Mouse (Mus musculus) megakaryocyte-erythroid progenitor cell, adult 5-6 weeks (primary cell): ENCODE measurements around the gene Gm49601. TPM values are rescaled to one million over a fixed set of nuclear protein-coding genes. Genes with fewer than 3 reads are reported as not detected.

ENCODE experiments used
- ATAC-seq: replicated peaks from 2 replicates; pipeline ENCODE4 v1.8.0; 2016; ENCODE audit warnings: mild to moderate bottlenecking, inconsistent platforms; ENCODE audit not compliant: severe bottlenecking, poor library complexity, low FRiP score, low TSS enrichment
- total RNA-seq, 2 experiments: library from RNA; stranded (forward) in 1 of 2; stranded (reverse) in 1 of 2; fragments of 200-1000, 215-1000 nt in 1 of 2; fragments of >200 nt in 1 of 2; fragmentation: Nextera tagmentation in 1 of 2; gene quantifications; 2 replicates each; pipeline ENCODE4 v1.2.3; 2014 to 2017

Gene Gm49601
- total RNA-seq, 2 experiments from 2014 or later: not detected

DNA sequence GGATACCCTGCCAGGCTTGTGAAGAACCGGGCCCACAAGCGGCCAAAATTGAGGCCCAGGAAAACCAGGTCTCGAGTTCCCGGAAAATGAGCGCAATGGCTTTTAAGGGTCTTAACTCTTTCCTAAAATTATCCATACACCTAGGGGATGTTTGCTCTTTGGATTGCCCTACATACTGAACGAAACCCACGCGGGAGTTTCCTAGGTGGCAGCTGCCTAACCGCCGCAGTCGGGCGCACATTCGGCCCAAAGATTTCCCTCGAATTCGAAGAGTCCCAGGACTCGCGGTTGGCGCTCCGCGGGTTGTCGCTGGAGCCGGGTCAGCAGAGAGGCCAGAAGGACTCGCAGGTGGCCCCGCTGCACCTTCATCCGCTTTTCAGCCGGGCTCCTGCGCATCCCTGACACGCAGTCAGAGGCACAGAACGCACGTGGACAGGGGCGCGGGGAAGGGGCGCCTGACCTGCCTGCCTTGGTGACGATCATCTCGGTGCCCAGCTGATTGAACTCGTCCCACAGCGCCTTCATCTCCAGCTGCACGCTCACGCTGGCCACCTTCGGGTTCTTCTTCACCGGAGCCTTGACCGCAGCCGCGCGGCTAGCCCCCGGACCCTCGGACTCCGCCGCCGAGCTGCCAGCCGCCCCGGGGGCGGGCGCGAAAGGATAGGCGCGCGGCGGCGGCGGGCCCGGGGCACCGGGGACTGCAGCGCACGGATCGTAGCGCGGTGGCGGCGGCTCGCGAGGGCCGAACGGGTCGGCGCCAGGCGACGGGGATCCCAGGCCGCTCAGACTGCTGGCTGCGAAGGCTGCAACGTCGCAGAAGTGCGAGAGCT lies 39.9 kb downstream of the Gm49601 start:
- no peak for ATAC-seq

- no peak for ATAC-seq
Measured at GRCm38 (mm10) chr16:18585676-18586075, 40.6 kb downstream of the Gm49601 start.

GRCm38 (mm10) chr16:18584901-18585510 lies 41.2 kb downstream of the Gm49601 start:
- ATAC-seq: no peak

- no peak for ATAC-seq
Measured at GRCm38 (mm10) chr16:18583673-18584357, 42.4 kb downstream of the Gm49601 start.

- ATAC-seq: no peak
Measured at GRCm38 (mm10) chr16:18583169-18583568, 43.1 kb downstream of the Gm49601 start.

DNA sequence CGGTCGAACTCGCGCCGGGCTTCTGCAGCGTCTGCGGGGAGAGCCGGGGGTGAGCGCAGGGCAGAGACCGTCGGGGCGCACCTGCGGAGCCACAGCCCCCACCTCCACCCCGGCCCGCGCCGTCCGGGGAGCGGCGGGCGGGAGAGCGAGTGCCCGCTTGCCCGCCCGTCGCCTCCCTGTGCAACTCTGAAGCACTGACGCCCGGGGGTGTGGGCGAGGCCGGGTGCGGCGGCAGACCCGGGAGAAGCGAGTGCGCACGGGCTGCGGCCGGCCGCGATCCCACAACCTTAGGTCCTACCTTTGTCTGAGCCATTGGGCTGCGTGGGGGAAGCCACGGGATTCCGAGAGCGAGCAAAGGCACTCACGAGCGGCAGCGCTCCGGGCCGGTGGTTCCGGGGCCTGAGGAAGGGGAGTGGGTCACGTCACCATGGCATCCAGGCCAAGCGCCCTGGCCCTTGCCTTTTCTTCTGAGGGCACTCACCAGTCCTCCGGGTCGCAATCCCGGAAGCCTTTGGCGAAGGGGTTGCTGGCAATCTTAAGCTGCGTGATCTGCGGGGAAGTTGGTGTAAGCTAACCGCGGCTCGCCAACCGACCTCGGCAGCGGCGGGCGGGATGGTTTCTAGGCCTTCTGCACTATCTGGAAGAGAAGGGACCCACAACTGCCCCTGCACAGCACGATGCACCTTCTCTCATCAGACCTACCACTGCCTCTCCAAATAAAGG lies 43.6 kb downstream of the Gm49601 start:
- no peak for ATAC-seq

- no peak for ATAC-seq
Measured at GRCm38 (mm10) chr16:18581623-18582205, 44.5 kb downstream of the Gm49601 start.

GRCm38 (mm10) chr16:18581050-18581622 lies 45.1 kb downstream of the Gm49601 start:
- ATAC-seq: no peak

- no peak for ATAC-seq
Measured at GRCm38 (mm10) chr16:18580389-18580788, 45.8 kb downstream of the Gm49601 start.

GRCm38 (mm10) chr16:18577599-18578160 lies 48.5 kb downstream of the Gm49601 start:
- no peak for ATAC-seq

DNA sequence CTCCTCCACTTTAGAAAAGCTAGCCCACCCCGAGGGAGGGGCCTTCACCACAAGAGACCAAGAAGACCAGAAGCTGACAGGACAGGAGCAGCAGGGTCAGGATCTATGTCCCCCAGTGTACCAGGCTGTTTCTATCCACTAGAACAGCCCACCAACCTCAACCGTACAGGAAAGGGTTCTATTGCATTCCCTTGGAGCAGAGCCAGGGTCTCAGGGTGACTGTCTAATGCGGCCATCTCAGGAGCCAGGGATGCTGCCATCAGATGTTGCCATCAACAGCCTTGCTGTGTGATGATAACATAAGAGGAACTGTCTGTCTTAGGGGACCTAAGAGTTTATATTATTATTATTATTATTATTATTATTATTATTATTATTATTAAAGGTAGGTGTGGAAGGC lies 49.2 kb downstream of the Gm49601 start:
- ATAC-seq: no peak

GRCm38 (mm10) chr16:18574196-18574595 lies 52.0 kb downstream of the Gm49601 start:
- no peak for ATAC-seq

Other genes with a start within 250 kb of the Gm49601 start
- 75.4 and 82.3 TPM in 2 replicates for gene Txnrd2, start 200.0 kb downstream of the Gm49601 start, total RNA-seq (2014; fragmentation: Nextera tagmentation)
- 97.2 and 145 TPM in 2 replicates for gene Txnrd2, start 200.0 kb downstream of the Gm49601 start, total RNA-seq (2017)
- 84.0 and 105 TPM in 2 replicates for gene Comt, start 199.6 kb downstream of the Gm49601 start, total RNA-seq (2014; fragmentation: Nextera tagmentation)
- gene Comt, start 199.6 kb downstream of the Gm49601 start, total RNA-seq (2017): 56.1 and 59.7 TPM in 2 replicates
- gene Gnb1l, start 127.7 kb downstream of the Gm49601 start, total RNA-seq (2014; fragmentation: Nextera tagmentation): 14.6 and 17.1 TPM in 2 replicates
- gene Gnb1l, start 127.7 kb downstream of the Gm49601 start, total RNA-seq (2017): 5.8 and 10.1 TPM in 2 replicates
- 18.9 and 23.1 TPM in 2 replicates for gene Rtl10, start 127.5 kb downstream of the Gm49601 start, total RNA-seq (2014; fragmentation: Nextera tagmentation)
- gene Rtl10, start 127.5 kb downstream of the Gm49601 start, total RNA-seq (2017): 7.4 and 9.1 TPM in 2 replicates
- not detected in 2 replicates for gene Tbx1, start 35.8 kb downstream of the Gm49601 start, total RNA-seq (2014; fragmentation: Nextera tagmentation)
- gene Tbx1, start 35.8 kb downstream of the Gm49601 start, total RNA-seq (2017): not detected in 2 replicates
- gene Gp1bb, start 4.0 kb downstream of the Gm49601 start, total RNA-seq (2014; fragmentation: Nextera tagmentation): 0.72 and 0.87 TPM in 2 replicates
- 1.6 and 3.4 TPM in 2 replicates for gene Gp1bb, start 4.0 kb downstream of the Gm49601 start, total RNA-seq (2017)
- 0.64 TPM in 1 of 2 replicates, not detected in the other for gene Sept5, start 3.5 kb upstream of the Gm49601 start, total RNA-seq (2014; fragmentation: Nextera tagmentation)
- gene Sept5, start 3.5 kb upstream of the Gm49601 start, total RNA-seq (2017): 0.09 TPM in 1 of 2 replicates, not detected in the other
- not detected in 2 replicates for gene Cldn5, start 150.4 kb upstream of the Gm49601 start, total RNA-seq (2014; fragmentation: Nextera tagmentation)
- not detected in 2 replicates for gene Cldn5, start 150.4 kb upstream of the Gm49601 start, total RNA-seq (2017)
- gene Ufd1, start 185.4 kb upstream of the Gm49601 start, total RNA-seq (2014; fragmentation: Nextera tagmentation): 80.2 and 81.2 TPM in 2 replicates
- gene Ufd1, start 185.4 kb upstream of the Gm49601 start, total RNA-seq (2017): 73.7 and 112 TPM in 2 replicates
- 63.3 and 67.3 TPM in 2 replicates for gene Cdc45, start 185.6 kb upstream of the Gm49601 start, total RNA-seq (2014; fragmentation: Nextera tagmentation)
- 58.1 and 69.0 TPM in 2 replicates for gene Cdc45, start 185.6 kb upstream of the Gm49601 start, total RNA-seq (2017)
- 42.7 and 71.2 TPM in 2 replicates for gene 2510002D24Rik, start 210.2 kb upstream of the Gm49601 start, total RNA-seq (2014; fragmentation: Nextera tagmentation)
- gene 2510002D24Rik, start 210.2 kb upstream of the Gm49601 start, total RNA-seq (2017): 52.5 TPM in 2 replicates
- not detected in 2 replicates for gene Gm28539, start 210.2 kb upstream of the Gm49601 start, total RNA-seq (2014; fragmentation: Nextera tagmentation)
- gene Gm28539, start 210.2 kb upstream of the Gm49601 start, total RNA-seq (2017): not detected in 2 replicates